Mouse (Mus musculus) hindbrain, embryonic 11.5 days (tissue): Measurements from ENCODE around the gene Ptf1a. TPM values are rescaled to one million over a fixed set of nuclear protein-coding genes. Genes with fewer than 3 reads are reported as not detected.

Source experiments
- ATAC-seq: fragments of 200-750 bp; cut with Nextera tagmentation; 2 replicates; pipeline ENCODE4 v1.8.0; 2017; ENCODE audit warnings: mild to moderate bottlenecking, moderate TSS enrichment, moderate library complexity; ENCODE audit not compliant: low FRiP score
- DNase-seq: peaks from one replicate; pipeline ENCODE4 v3.0.0-alpha.2; 2015; ENCODE audit warnings: low spot score
- H3K27ac ChIP-seq: fragments of 300-500 bp; sonication (generic); 2 replicates; pipeline ENCODE4 v1.5.1; 2014; ENCODE audit warnings: mild to moderate bottlenecking, low read depth, low read length
- H3K27me3 ChIP-seq: fragments of 300-500 bp; sonication (generic); 2 replicates; pipeline ENCODE4 v1.6.1; 2014; ENCODE audit warnings: mild to moderate bottlenecking, low read length, moderate library complexity, mixed read lengths; ENCODE audit not compliant: control insufficient read depth, insufficient read depth
- H3K36me3 ChIP-seq: fragments of 300-500 bp; sonication (generic); 2 replicates; pipeline ENCODE4 v1.6.1; 2014; ENCODE audit warnings: mild to moderate bottlenecking, low read length, moderate library complexity, mixed read lengths; ENCODE audit not compliant: control insufficient read depth, insufficient read depth
- H3K4me1 ChIP-seq: fragments of 300-500 bp; sonication (generic); replicated peaks from 2 replicates; pipeline ENCODE4 v1.6.1; 2014; ENCODE audit warnings: low read length, mixed read lengths; ENCODE audit not compliant: control insufficient read depth, insufficient read depth
- H3K4me2 ChIP-seq: fragments of 300-500 bp; sonication (generic); replicated peaks from 2 replicates; pipeline ENCODE4 v1.6.1; 2014; ENCODE audit warnings: mild to moderate bottlenecking, low read depth, low read length
- H3K4me3 ChIP-seq: fragments of 300-500 bp; sonication (generic); 2 replicates; pipeline ENCODE4 v1.5.1; 2014; ENCODE audit warnings: low read depth, low read length
- H3K9ac ChIP-seq: fragments of 300-500 bp; sonication (generic); 2 replicates; pipeline ENCODE4 v1.6.1; 2014; ENCODE audit warnings: low read depth, low read length
- H3K9me3 ChIP-seq: fragments of 300-500 bp; sonication (generic); 2 replicates; pipeline ENCODE4 v1.6.1; 2016; ENCODE audit warnings: low read length; ENCODE audit not compliant: control insufficient read depth
- WGBS: fragments of 180-500 bp; shearing (Covaris S2); extraction: QIAGEN DNeasy Blood & Tissue Kit; methylation state at CpG from one replicate; pipeline ENCODE4 v1.1.7; 2014; 5-methylcytosine and 5-hydroxymethylcytosine counted together
- polyA plus RNA-seq: library from polyadenylated mRNA; unstranded; fragments of >200 nt; fragmentation: Nextera tagmentation; extraction: Ambion mirVana; gene quantifications from 2 replicates; pipeline ENCODE4 v1.2.1, GENCODE M21; 2014

Ptf1a gene
- polyA plus RNA-seq, result 15.5 and 18.0 TPM in 2 replicates

DNA sequence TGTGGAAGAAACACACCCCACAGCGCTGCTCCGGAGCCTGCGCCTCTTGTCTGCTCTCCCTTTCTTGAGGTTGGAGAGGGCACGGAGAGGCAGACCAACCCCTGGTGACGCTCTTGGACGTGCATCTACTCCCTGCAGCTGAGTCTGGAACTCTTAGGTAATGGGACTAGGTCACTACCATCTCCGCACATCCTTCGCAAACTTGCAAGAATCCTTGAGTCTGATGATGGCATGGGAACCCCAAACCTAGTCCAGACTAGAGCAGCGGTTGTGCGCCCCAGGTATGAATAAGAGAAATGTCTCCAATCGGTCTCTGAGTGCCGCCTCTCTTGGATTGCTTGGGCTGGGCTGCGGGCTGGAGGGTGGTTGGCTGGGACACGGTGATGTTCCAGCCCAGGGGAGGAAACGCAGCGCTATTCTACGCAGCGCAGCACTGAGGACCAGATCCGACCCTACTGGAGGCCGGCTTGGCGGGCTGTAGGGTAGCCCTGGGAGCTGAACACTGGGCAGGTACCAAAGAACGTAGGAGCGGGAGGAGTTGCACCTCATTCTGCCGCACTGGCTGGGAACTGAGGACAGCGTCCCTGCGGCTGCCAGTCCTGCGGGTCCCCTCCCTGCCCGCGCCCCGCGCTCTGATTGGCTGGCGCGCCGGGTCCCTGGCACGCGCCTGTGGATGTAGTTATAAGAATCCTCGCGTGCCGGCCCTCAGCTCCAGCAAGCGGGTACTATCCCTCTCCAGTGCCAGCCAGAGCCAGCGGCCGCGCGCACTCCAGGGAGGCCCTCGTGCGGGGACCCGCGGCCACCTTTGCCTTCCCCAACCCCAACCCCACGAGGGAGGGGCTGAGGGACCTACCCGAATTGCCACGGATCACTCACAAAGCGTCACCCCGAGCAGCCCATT lies at the start of gene Ptf1a:
Gene Ptf1a, plus strand, starts transcription at position 733 of the 901 bp plus-strand sequence.
- Histone ChIP-seq H3K9me3 (no peaks in the 10 kb centered on the region), H3K36me3 (no peaks in the 10 kb centered on the region), H3K27ac (no peak within 1 kb of the TSS), H3K4me3 (peak within 1 kb of the TSS; percentile 45), H3K27me3 (peaks cover 89% of the 10 kb centered on the region), H3K4me1 (peaks cover 5% of the 10 kb centered on the region), H3K9ac (peak within 1 kb of the TSS; percentile 45), H3K4me2 (peak within 1 kb of the TSS; percentile 49)
- DNase-seq, result peak; percentile 71
- ATAC-seq, result peak; percentile 61
- under 1% methylated on average over 53 of the region's 53 CpGs for WGBS

DNA sequence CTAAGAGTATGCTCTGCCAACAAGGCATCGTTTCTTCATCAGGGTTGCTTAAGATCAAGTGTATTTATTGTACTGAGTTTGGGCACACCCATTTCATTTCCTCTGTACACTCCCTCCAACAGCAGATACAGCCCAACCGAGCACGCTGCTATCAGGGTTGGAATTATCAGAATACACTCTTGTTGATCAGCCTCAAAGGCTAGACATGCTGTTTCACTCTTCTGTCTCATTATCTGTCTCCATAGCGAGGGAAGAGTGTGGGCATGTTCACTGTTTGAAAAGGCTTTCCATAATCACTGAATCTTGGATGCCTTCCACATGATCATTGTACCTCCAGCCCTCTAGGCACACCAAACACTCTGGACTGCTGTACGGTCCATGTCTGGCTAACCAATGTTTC lies 40.1 kb upstream of the Ptf1a start:
- no peak overlapping the region for H3K4me3 ChIP-seq
- WGBS, result 91% methylated on average over 5 of the region's 5 CpGs
- H3K4me2 ChIP-seq, result no peak overlapping the region
- no peak overlapping the region for H3K27ac ChIP-seq
- H3K4me1 ChIP-seq, result no peaks in the 10 kb centered on the region
- ATAC-seq, result no peak
- H3K36me3 ChIP-seq, result no peaks in the 10 kb centered on the region
- no peak overlapping the region for H3K9ac ChIP-seq
- H3K9me3 ChIP-seq, result no peaks in the 10 kb centered on the region
- DNase-seq, result no peak
- H3K27me3 ChIP-seq, result no peaks in the 10 kb centered on the region

DNA sequence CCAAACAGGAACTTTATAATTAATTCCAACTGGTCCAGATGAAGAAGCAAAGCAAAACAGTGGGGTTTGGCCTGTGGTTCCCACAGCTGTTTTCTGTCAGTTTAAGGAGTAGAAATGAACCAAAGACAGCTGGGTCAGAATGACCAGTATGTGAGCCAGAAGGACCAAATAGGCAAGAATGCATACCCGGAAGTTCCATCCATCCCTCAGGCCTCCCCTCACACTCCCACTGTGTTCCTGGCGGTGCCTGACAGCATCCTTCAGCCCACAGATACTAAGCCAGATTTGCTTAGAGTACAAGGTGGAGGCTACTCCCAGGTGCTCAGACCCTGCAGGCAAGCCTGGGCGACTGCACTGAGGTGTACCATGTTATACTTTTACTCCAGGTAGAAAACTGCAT lies 38.9 kb upstream of the Ptf1a start:
- Histone ChIP-seq H3K4me1 (no peaks in the 10 kb centered on the region), H3K4me3 (no peak overlapping the region), H3K9me3 (no peaks in the 10 kb centered on the region), H3K27ac (no peak overlapping the region), H3K4me2 (no peak overlapping the region), H3K9ac (no peak overlapping the region), H3K36me3 (no peaks in the 10 kb centered on the region), H3K27me3 (no peaks in the 10 kb centered on the region)
- ATAC-seq, result no peak
- WGBS, result 72% methylated on average over 3 of the region's 3 CpGs
- no peak for DNase-seq

DNA sequence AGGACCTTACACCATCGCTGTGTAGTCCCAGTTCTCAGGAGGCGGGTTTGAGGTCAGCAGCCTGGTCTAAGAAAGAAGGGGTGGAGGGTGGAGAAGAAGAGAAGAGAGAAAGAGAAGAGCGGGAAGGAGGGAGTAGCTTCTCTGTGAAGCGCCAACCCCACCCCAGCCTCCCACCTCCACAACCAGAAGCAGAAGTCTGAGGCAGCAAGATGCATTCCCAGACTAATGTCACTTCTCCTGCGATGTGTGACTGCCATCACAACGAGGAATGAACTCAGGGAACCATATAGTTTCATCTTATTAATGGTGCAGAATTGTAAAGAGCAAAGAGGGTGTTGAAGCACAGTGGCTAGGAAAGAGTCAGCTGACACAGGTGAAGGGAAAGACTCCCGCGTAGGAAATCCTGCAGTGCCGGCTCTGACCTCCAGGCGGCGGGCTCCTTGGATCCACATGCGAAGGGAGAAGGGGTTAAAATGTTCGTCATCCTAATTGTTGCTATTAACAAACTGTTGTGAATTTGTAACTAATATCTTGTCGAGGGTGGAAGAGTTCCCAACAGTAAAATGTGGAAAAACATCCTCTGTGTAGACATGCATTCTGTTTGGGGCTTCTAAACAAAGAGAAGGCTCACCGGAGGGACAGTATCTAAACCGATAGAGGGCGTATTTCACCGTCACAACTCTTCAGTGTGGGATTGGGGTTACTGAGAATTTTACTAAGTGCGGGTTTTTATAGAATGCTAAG lies 31.1 kb upstream of the Ptf1a start:
- peak overlapping the region; percentile 15 for H3K4me2 ChIP-seq
- DNase-seq (peak; percentile 87), ATAC-seq (peak; percentile 73)
- no peak overlapping the region for H3K27ac ChIP-seq
- WGBS, result 20% methylated on average over 19 of the region's 19 CpGs
- H3K4me1 ChIP-seq, result no peaks in the 10 kb centered on the region
- no peaks in the 10 kb centered on the region for H3K36me3 ChIP-seq
- no peaks in the 10 kb centered on the region for H3K9me3 ChIP-seq
- peak overlapping the region; percentile 32; the same call in 1 of the 2 replicates for H3K9ac ChIP-seq
- H3K4me3 ChIP-seq, result peak overlapping the region; percentile 12; the same call in 1 of the 2 replicates
- H3K27me3 ChIP-seq, result no peaks in the 10 kb centered on the region; the same call in 1 of the 2 replicates

DNA sequence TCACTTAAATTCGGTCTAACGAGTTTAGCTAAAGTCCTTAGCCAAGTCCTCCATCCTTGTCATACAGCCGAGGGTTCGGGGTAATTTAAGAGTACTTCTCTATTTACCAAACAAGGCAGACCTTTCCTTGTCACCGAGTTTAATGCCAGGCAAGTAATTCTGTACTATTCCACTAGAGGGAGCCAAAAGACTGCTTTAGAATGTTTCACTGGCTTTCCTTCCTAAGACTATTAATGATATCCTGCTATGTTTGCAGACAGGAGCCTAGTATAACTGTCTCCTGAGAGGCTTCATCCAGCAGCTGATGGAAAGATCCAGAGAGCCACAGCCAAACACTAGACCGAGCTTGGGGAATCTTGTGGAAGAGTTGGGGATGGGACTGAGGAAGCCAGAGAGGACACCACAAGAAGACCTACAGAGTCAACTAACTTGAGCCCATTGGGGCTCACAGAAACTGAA lies 30.4 kb upstream of the Ptf1a start:
- Histone ChIP-seq H3K4me1 (0 out of 2 replicates have a peak, but pooled peaks cover 2% of the 10 kb centered on the region), H3K4me3 (no peak overlapping the region; the same call in 1 of the 2 replicates), H3K4me2 (peak overlapping the region; percentile 15), H3K27me3 (no peaks in the 10 kb centered on the region; the same call in 1 of the 2 replicates), H3K9ac (peak overlapping the region; percentile 32; the same call in 1 of the 2 replicates), H3K9me3 (no peaks in the 10 kb centered on the region), H3K27ac (no peak overlapping the region), H3K36me3 (no peaks in the 10 kb centered on the region)
- WGBS, result 3% methylated on average over 6 of the region's 6 CpGs
- DNase-seq, result peak; percentile 86
- ATAC-seq, result peak; percentile 66

DNA sequence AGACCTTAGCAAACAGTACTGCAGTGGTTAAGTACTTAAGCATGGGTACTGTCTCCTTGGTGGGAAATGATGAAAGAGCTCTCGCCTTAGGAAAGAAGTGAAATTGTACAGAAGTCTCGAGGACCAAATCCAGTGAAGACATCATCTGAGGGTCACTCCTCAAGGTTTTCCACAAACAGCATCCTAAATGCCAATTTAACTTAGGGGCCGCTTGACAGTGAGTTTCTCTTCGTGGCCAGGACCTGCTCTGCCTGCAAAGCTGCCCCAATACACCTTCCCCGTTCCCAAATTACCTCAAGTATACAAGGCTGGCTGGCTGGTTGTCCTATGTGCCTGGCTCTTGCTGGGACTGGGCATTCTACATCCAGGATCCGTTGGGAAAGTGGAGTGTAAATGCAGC lies 29.4 kb upstream of the Ptf1a start:
- no peaks in the 10 kb centered on the region for H3K36me3 ChIP-seq
- 68% methylated on average over 6 of the region's 6 CpGs for WGBS
- no peaks in the 10 kb centered on the region for H3K9me3 ChIP-seq
- 0 out of 2 replicates have a peak, but pooled peaks cover 2% of the 10 kb centered on the region for H3K4me1 ChIP-seq
- H3K27me3 ChIP-seq, result no peaks in the 10 kb centered on the region; the same call in 1 of the 2 replicates
- no peak overlapping the region for H3K4me2 ChIP-seq
- DNase-seq (no peak), ATAC-seq (no peak)
- H3K27ac ChIP-seq, result no peak overlapping the region
- H3K4me3 ChIP-seq, result no peak overlapping the region
- no peak overlapping the region for H3K9ac ChIP-seq

DNA sequence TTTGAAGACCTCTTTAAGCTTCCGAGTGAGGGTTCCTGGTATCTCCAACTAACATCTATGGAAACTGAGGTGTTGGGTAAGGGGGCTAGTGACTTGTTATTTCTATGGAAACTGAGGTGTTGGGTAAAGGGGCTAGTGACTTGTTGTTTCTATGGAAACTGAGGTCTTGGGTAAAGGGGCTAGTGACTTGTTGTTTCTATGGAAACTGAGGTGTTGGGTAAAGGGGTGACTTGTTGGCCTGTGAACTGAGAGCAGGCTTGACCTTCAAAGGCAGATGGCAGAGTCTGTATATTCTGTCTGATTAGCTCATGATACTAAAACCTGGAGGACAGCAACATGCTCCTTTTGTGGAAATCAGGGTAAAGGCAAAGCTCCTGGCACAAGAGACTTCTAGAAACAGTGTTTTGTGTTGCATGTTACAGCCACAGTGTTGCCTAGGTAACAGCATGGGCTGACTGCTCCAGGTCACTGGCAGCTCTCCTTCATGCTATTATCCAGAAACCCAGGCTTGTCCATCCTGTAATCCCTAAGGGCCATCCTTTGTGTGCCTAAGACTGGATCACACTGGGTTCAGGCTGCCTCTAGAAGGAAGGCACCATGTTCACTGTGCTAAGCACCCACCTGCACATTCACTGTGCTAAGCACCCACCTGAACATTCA lies 25.6 kb upstream of the Ptf1a start:
- peaks cover 2% of the 10 kb centered on the region; the same call in 1 of the 2 replicates for H3K4me1 ChIP-seq
- H3K27me3 ChIP-seq, result peaks cover 4% of the 10 kb centered on the region; the same call in 1 of the 2 replicates
- DNase-seq (no peak), ATAC-seq (peak; percentile 22; the same call in 1 of the 2 replicates)
- 76% methylated on average over 1 of the region's 1 CpGs for WGBS
- H3K27ac ChIP-seq, result no peak overlapping the region
- H3K36me3 ChIP-seq, result no peaks in the 10 kb centered on the region
- H3K4me2 ChIP-seq, result no peak overlapping the region
- H3K9me3 ChIP-seq, result no peaks in the 10 kb centered on the region
- H3K9ac ChIP-seq, result no peak overlapping the region
- no peak overlapping the region for H3K4me3 ChIP-seq

DNA sequence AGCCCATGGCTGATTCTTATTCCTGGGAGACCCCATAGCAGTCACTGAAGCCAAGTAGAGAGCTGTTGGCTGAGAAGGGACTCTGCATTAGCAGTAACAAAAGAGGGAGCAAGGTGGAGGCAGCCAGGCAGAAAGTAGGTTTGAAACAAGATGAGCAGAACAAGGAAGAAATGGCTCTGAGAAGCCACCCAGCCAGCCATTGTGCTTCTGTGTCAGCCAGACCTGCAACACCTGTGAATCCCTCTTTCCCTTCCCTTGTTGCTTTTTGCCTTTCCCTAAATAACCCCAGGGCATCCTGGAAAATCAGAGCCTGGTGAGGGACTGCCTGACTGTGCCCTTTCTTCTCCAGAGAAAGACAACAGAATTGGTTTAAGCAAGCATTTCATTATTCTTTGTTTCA lies 23.2 kb upstream of the Ptf1a start:
- H3K9me3 ChIP-seq, result no peaks in the 10 kb centered on the region
- DNase-seq (no peak), ATAC-seq (no peak)
- H3K27ac ChIP-seq, result no peak overlapping the region
- H3K36me3 ChIP-seq, result no peaks in the 10 kb centered on the region
- no peak overlapping the region for H3K4me2 ChIP-seq
- H3K4me1 ChIP-seq, result peaks cover 2% of the 10 kb centered on the region; the same call in 1 of the 2 replicates
- H3K9ac ChIP-seq, result no peak overlapping the region
- peaks cover 14% of the 10 kb centered on the region; the same call in 1 of the 2 replicates for H3K27me3 ChIP-seq
- H3K4me3 ChIP-seq, result no peak overlapping the region
